In the genomic region with DNA sequence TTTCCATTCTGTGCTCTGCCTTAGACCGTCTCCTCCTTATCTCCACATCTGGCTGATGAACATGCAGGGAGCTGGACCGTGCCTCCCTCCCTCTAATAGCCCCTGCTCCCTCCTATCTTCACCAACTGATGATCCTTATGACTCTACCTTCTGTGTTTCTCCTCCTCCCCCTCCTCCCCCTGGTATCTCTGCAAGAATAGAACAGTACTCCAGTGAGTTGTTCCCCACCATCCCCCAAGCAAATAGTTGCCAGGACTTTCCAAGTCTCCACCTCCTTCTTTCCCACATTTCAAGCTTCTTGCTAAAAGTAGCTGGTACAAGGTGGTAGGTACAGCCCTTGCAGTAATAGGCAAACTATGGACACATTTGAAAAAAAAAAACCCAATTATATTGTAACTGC, we compare ENCODE assay signal across 25 mouse cellular contexts.
DNase-seq lines count a peak whose midpoint lies in the region; TF ChIP-seq lines count a peak whose summit lies in the region.
"Had no signal": no experiment of that assay in that cellular context is flagged by ENCODE, and none has a peak within 500 bp of the region (broad histone marks: within the 10 kb centered on the region; RNA-seq: fewer than 3 reads in every experiment).

No protein-coding gene starts in this region.

- TF ChIP-seq POLR2A in cortical plate, adult 2 months (IDR thresholded peaks at IDR 0.05; ENCODE audit: extremely low read depth, insufficient read depth, low read length): no peak

- intact Hi-C loops in heart, postnatal 14 days (cut with DNase I): no loop called here
- intact Hi-C loops in left cerebral cortex, postnatal 4 days (cut with DNase I): no loop called here

- no peak overlapping the region for H3K4me3 ChIP-seq in cortical plate, adult 2 months (ENCODE audit: insufficient read depth, low read length)
- H3K4me3 ChIP-seq: embryonic facial prominence, embryonic 10.5 days; forebrain, embryonic 15.5 days; heart, embryonic 12.5 days; limb, embryonic 13.5 days; liver, embryonic 13.5 days; megakaryocyte, embryonic 14.5 days; midbrain, embryonic 13.5 days had no signal

- peaks cover 25% of the 10 kb centered on the region for H3K4me1 ChIP-seq in cortical plate, adult 2 months (ENCODE audit: control insufficient read depth, insufficient read depth, low read length)
- H3K4me1 ChIP-seq: liver, embryonic 13.5 days had no signal

- peak overlapping the region; percentile 75 for H3K27ac ChIP-seq in cortical plate, adult 2 months (ENCODE audit: insufficient read depth, low read length)
- H3K27ac ChIP-seq: embryonic facial prominence, embryonic 10.5 days; forebrain, embryonic 15.5 days; hindbrain, embryonic 14.5 days; limb, embryonic 13.5 days; liver, embryonic 13.5 days; midbrain, embryonic 13.5 days had no signal

- TF ChIP-seq CTCF in cortical plate, adult 2 months (IDR thresholded peaks at IDR 0.05; ENCODE audit: extremely low read depth, insufficient read depth, low read length): no peak

- DNase-seq in heart, adult 11 months: peak; percentile 85
- no peak for DNase-seq in heart, postnatal 14 days
- DNase-seq in left cerebral cortex, adult 18-20 months (ENCODE audit: low spot score in 2 of 2): peak; percentile 66
- DNase-seq in left cerebral cortex, postnatal 4 days: no peak
- DNase-seq in right cerebral cortex, postnatal 36 days (ENCODE audit: low spot score in 2 of 2): peak; percentile 37 to 73
- DNase-seq in yolk sac, embryonic 10.5 days (ENCODE audit: low spot score): no peak
- DNase-seq: adrenal gland, postnatal 14 days; cerebellum, adult 8-10 months; heart, postnatal 4 days; kidney, adult 2 months; kidney, postnatal 10 days; layer of hippocampus, postnatal 36 days; liver, embryonic 13.5 days; lung, embryonic 14.5 days; lung, postnatal 36 days; thymus, adult 2 months; thymus, postnatal 4 days had no signal

Comparison
In these comparisons a context has a peak if more than half of its experiments do, and no peak if none do; other contexts are left out.
1. DNase-seq: peak in heart, adult 11 months (single experiment), left cerebral cortex, adult 18-20 months (2 of 2) and right cerebral cortex, postnatal 36 days (2 of 2); none in heart, postnatal 14 days (0 of 2), left cerebral cortex, postnatal 4 days (single experiment) and yolk sac, embryonic 10.5 days (single experiment).